Mouse (Mus musculus): ENCODE measurements around the gene Ntn1.

Ntn1 gene

GRCm38 (mm10) chr11:68400727-68401219, at the start of gene Ntn1:
Ntn1 (minus strand) TSS chr11:68400823.
- DNase-seq (ENCODE audit: low spot score in 2 of 2), result no peak

GRCm38 (mm10) chr11:68448356-68448755, 47.7 kb upstream of the Ntn1 start:
- DNase-seq (ENCODE audit: low spot score in 2 of 2), result no peak

GRCm38 (mm10) chr11:68447242-68447641, 46.6 kb upstream of the Ntn1 start:
- no peak for DNase-seq (ENCODE audit: low spot score in 2 of 2)

- peak in 1 of 2 experiments; percentile 36 for DNase-seq (ENCODE audit: low spot score in 2 of 2)
Observed at GRCm38 (mm10) chr11:68446547-68446946, 45.9 kb upstream of the Ntn1 start.

- peak in 1 of 2 experiments; percentile 56 for DNase-seq (ENCODE audit: low spot score in 2 of 2)
Observed at GRCm38 (mm10) chr11:68445901-68446300, 45.3 kb upstream of the Ntn1 start.

GRCm38 (mm10) chr11:68442983-68443638, 42.5 kb upstream of the Ntn1 start:
- DNase-seq (ENCODE audit: low spot score in 2 of 2), result peak in 1 of 2 experiments; percentile 28

- DNase-seq (ENCODE audit: low spot score in 2 of 2), result peak; percentile 74 to 88
Observed at GRCm38 (mm10) chr11:68442346-68442745, 41.7 kb upstream of the Ntn1 start.

GRCm38 (mm10) chr11:68440965-68441364, 40.3 kb upstream of the Ntn1 start:
- DNase-seq (ENCODE audit: low spot score in 2 of 2), result peak in 1 of 2 experiments; percentile 33

- DNase-seq (ENCODE audit: low spot score in 2 of 2), result no peak
Observed at GRCm38 (mm10) chr11:68440100-68440499, 39.5 kb upstream of the Ntn1 start.

- peak; percentile 73 to 85 for DNase-seq (ENCODE audit: low spot score in 2 of 2)
Observed at GRCm38 (mm10) chr11:68436376-68436775, 35.8 kb upstream of the Ntn1 start.

- DNase-seq (ENCODE audit: low spot score in 2 of 2), result peak; percentile 48 to 67
Observed at GRCm38 (mm10) chr11:68435601-68436000, 35.0 kb upstream of the Ntn1 start.

GRCm38 (mm10) chr11:68434697-68435096, 34.1 kb upstream of the Ntn1 start:
- no peak for DNase-seq (ENCODE audit: low spot score in 2 of 2)

GRCm38 (mm10) chr11:68433534-68433933, 32.9 kb upstream of the Ntn1 start:
- no peak for DNase-seq (ENCODE audit: low spot score in 2 of 2)

- DNase-seq (ENCODE audit: low spot score in 2 of 2), result peak in 1 of 2 experiments; percentile 49
Observed at GRCm38 (mm10) chr11:68432361-68433021, 31.9 kb upstream of the Ntn1 start.

- peak; percentile 85 to 89 for DNase-seq (ENCODE audit: low spot score in 2 of 2)
Observed at GRCm38 (mm10) chr11:68431699-68432360, 31.2 kb upstream of the Ntn1 start, which contains the start of gene Pik3r5. Pik3r5 (plus strand) TSS chr11:68432121.

- DNase-seq (ENCODE audit: low spot score in 2 of 2), result no peak
Observed at GRCm38 (mm10) chr11:68430662-68431061, 30.0 kb upstream of the Ntn1 start.

GRCm38 (mm10) chr11:68427083-68427570, 26.5 kb upstream of the Ntn1 start:
- no peak for DNase-seq (ENCODE audit: low spot score in 2 of 2)

GRCm38 (mm10) chr11:68425492-68426315, 25.1 kb upstream of the Ntn1 start:
- no peak for DNase-seq (ENCODE audit: low spot score in 2 of 2)

GRCm38 (mm10) chr11:68417831-68418230, 17.2 kb upstream of the Ntn1 start:
- peak; percentile 49 to 71 for DNase-seq (ENCODE audit: low spot score in 2 of 2)

- DNase-seq (ENCODE audit: low spot score in 2 of 2), result no peak
Observed at GRCm38 (mm10) chr11:68417001-68417400, 16.4 kb upstream of the Ntn1 start.

GRCm38 (mm10) chr11:68408127-68408526, 7.5 kb upstream of the Ntn1 start:
- DNase-seq (ENCODE audit: low spot score in 2 of 2), result peak; percentile 44 to 55
